ENCODE assay signal across 8 mouse cellular contexts in the genomic region with DNA sequence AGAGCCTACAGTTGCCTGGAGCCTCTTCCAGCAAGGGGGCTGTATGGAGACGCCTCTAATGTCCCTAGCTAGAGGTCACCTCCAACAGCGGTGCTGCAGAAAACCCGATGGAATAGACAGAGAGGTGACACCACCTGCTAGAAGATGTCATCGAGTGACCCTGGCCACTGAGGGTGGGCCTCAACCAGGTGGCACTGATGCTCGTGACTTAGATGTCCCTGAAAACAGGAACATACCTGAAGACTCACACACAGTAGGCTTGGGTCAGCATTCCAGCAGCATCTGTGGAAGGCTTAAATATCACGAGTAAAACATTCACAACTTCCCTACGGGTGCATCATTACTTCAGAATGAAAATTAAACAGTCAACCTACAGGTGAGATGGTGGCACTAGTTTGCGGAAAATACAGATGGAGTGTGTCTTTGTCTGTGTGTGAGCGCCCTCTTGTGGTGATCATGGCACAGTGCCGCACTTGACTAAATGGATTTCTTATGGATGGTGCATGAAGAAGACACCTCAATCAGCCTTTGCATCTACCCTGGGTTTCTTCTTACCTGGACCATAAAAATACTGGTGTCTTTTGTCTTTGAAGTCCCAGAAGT.
DNase-seq lines count a peak whose midpoint lies in the region; ATAC-seq and TF ChIP-seq lines count a peak whose summit lies in the region.

No protein-coding gene starts in this region.

- no peaks in the 10 kb centered on the region for H3K4me1 ChIP-seq in heart, postnatal 0 days (ENCODE audit: control insufficient read depth, insufficient read depth)
- no peaks in the 10 kb centered on the region for H3K4me1 ChIP-seq in liver, embryonic 13.5 days (replicated peaks)
- no peaks in the 10 kb centered on the region for H3K4me1 ChIP-seq in neural tube, embryonic 14.5 days (ENCODE audit: control insufficient read depth, insufficient read depth, low read length)

- no peak overlapping the region for H3K4me3 ChIP-seq in heart, postnatal 0 days (ENCODE audit: low read depth, low read length)
- no peak overlapping the region for H3K4me3 ChIP-seq in liver, embryonic 13.5 days (replicated peaks)
- no peak overlapping the region for H3K4me3 ChIP-seq in neural tube, embryonic 14.5 days (ENCODE audit: low read depth, low read length)

- H3K27me3 ChIP-seq in heart, postnatal 0 days (ENCODE audit: control insufficient read depth, insufficient read depth, low read length), result 0 out of 2 replicates have a peak, but pooled peaks cover 5% of the 10 kb centered on the region
- H3K27me3 ChIP-seq in liver, embryonic 13.5 days, result 0 out of 2 replicates have a peak, but pooled peaks cover 4% of the 10 kb centered on the region
- H3K27me3 ChIP-seq in neural tube, embryonic 14.5 days (ENCODE audit: control insufficient read depth, insufficient read depth, low read length), result no peaks in the 10 kb centered on the region

- peak; percentile 96 for TF ChIP-seq CTCF in heart, postnatal 0 days (IDR thresholded peaks at IDR 0.05; ENCODE audit: low read depth)

- no peaks in the 10 kb centered on the region for H3K9me3 ChIP-seq in heart, postnatal 0 days (replicated peaks; ENCODE audit: control insufficient read depth, low read length)
- no peaks in the 10 kb centered on the region for H3K9me3 ChIP-seq in liver, embryonic 13.5 days (replicated peaks)
- H3K9me3 ChIP-seq in neural tube, embryonic 14.5 days (ENCODE audit: control insufficient read depth, low read length), result no peaks in the 10 kb centered on the region

- H3K27ac ChIP-seq in heart, postnatal 0 days (ENCODE audit: low read depth), result no peak overlapping the region
- no peak overlapping the region for H3K27ac ChIP-seq in liver, embryonic 13.5 days
- no peak overlapping the region for H3K27ac ChIP-seq in neural tube, embryonic 14.5 days (ENCODE audit: low read depth, low read length)

- no peak for TF ChIP-seq EP300 in heart, postnatal 0 days (IDR thresholded peaks at IDR 0.05; ENCODE audit: low read depth)

- no peak overlapping the region for H3K9ac ChIP-seq in heart, postnatal 0 days (replicated peaks; ENCODE audit: low read depth, low read length)
- H3K9ac ChIP-seq in liver, embryonic 13.5 days, result no peak overlapping the region
- H3K9ac ChIP-seq in neural tube, embryonic 14.5 days (replicated peaks; ENCODE audit: low read depth, low read length), result no peak overlapping the region

- no peak overlapping the region for H3K4me2 ChIP-seq in heart, postnatal 0 days (ENCODE audit: low read depth, low read length)
- H3K4me2 ChIP-seq in liver, embryonic 13.5 days, result no peak overlapping the region
- H3K4me2 ChIP-seq in neural tube, embryonic 14.5 days (ENCODE audit: low read depth, low read length), result no peak overlapping the region

- 26% methylated on average over 10 of the region's 10 CpGs for WGBS in heart, postnatal 0 days
- WGBS in liver, embryonic 13.5 days (ENCODE audit: insufficient replicate concordance), result 21% methylated on average over 10 of the region's 10 CpGs
- WGBS in neural tube, embryonic 14.5 days, result 35% methylated on average over 10 of the region's 10 CpGs

- peak; percentile 82 for ATAC-seq in CD4-positive, CD25-positive, alpha-beta regulatory T cell, adult 4 months
- peak; percentile 51 for ATAC-seq in heart, postnatal 0 days (ENCODE audit: insufficient read depth, low read depth)
- no peak for ATAC-seq in liver, embryonic 13.5 days (ENCODE audit: low read depth)
- peak; percentile 60 for ATAC-seq in neural tube, embryonic 14.5 days (ENCODE audit: low read depth)

- no peaks in the 10 kb centered on the region for H3K36me3 ChIP-seq in heart, postnatal 0 days (replicated peaks; ENCODE audit: control insufficient read depth, insufficient read depth, low read length)
- no peaks in the 10 kb centered on the region for H3K36me3 ChIP-seq in liver, embryonic 13.5 days
- no peaks in the 10 kb centered on the region for H3K36me3 ChIP-seq in neural tube, embryonic 14.5 days (ENCODE audit: control insufficient read depth, insufficient read depth, low read length)

- DNase-seq in adrenal gland, adult 8-10 months, result peak; percentile 25
- peak; percentile 72 for DNase-seq in embryo, embryonic 9.5 days (ENCODE audit: extremely low spot score)
- DNase-seq in heart, postnatal 0 days (ENCODE audit: low spot score), result peak; percentile 79
- DNase-seq in kidney, postnatal 14 days, result peak; percentile 79
- peak; percentile 30 for DNase-seq in liver, embryonic 13.5 days
- peak; percentile 81 for DNase-seq in testis, postnatal 10 days (ENCODE audit: low spot score)

Comparison
In these comparisons a context has a peak if more than half of its experiments do, and no peak if none do; other contexts are left out.
1. DNase-seq: peak in every context shown above with its lines; median percentile 81 in testis, postnatal 10 days; 79 in heart, postnatal 0 days; 79 in kidney, postnatal 14 days; 72 in embryo, embryonic 9.5 days; 30 in liver, embryonic 13.5 days; 25 in adrenal gland, adult 8-10 months.